Mouse (Mus musculus) forebrain, embryonic 12.5 days (tissue): ENCODE measurements around the gene Dach2. TPM values are rescaled to one million over a fixed set of nuclear protein-coding genes. Genes with fewer than 3 reads are reported as not detected.
"Not testable (repeated sequence)": the region's sequence is repeated elsewhere in the genome, so short reads cannot be mapped to it uniquely, and the experiment has no call there.

Experiments
- ATAC-seq: fragments of 200-750 bp; cut with Nextera tagmentation; 2 replicates; pipeline ENCODE4 v1.8.0; 2017; ENCODE audit warnings: moderate TSS enrichment; ENCODE audit not compliant: low FRiP score
- H3K27ac ChIP-seq: fragments of 300-500 bp; sonication (generic); 2 replicates; pipeline ENCODE4 v1.5.1; 2016; ENCODE audit warnings: mild to moderate bottlenecking
- H3K27me3 ChIP-seq: fragments of 300-500 bp; sonication (generic); 2 replicates; pipeline ENCODE4 v1.6.1; 2016; ENCODE audit warnings: mild to moderate bottlenecking
- H3K36me3 ChIP-seq: fragments of 300-500 bp; sonication (generic); replicated peaks from 2 replicates; pipeline ENCODE4 v1.6.1; 2016; ENCODE audit warnings: mild to moderate bottlenecking
- H3K4me1 ChIP-seq: fragments of 300-500 bp; sonication (generic); 2 replicates; pipeline ENCODE4 v1.6.1; 2016
- H3K4me2 ChIP-seq: fragments of 300-500 bp; sonication (generic); 2 replicates; pipeline ENCODE4 v1.6.1; 2016; ENCODE audit warnings: mild to moderate bottlenecking, moderate library complexity
- H3K4me3 ChIP-seq: fragments of 300-500 bp; sonication (generic); replicated peaks from 2 replicates; pipeline ENCODE4 v1.5.1; 2016; ENCODE audit warnings: mild to moderate bottlenecking
- H3K9ac ChIP-seq: fragments of 300-500 bp; sonication (generic); 2 replicates; pipeline ENCODE4 v1.6.1; 2016; ENCODE audit warnings: mild to moderate bottlenecking
- H3K9me3 ChIP-seq: fragments of 300-500 bp; sonication (generic); 2 replicates; pipeline ENCODE4 v1.6.1; 2016
- WGBS: fragments of 180-500 bp; shearing (Covaris S2); methylation state at CpG from one replicate; pipeline ENCODE4 v1.1.7; 2016; 5-methylcytosine and 5-hydroxymethylcytosine counted together
- polyA plus RNA-seq: library from polyadenylated mRNA; unstranded; fragments of >200 nt; fragmentation: Nextera tagmentation; extraction: Ambion mirVana; gene quantifications from 2 replicates; pipeline ENCODE4 v1.2.1, GENCODE M21; 2016

The Dach2 gene
- polyA plus RNA-seq, result 8.7 and 10.3 TPM in 2 replicates

DNA sequence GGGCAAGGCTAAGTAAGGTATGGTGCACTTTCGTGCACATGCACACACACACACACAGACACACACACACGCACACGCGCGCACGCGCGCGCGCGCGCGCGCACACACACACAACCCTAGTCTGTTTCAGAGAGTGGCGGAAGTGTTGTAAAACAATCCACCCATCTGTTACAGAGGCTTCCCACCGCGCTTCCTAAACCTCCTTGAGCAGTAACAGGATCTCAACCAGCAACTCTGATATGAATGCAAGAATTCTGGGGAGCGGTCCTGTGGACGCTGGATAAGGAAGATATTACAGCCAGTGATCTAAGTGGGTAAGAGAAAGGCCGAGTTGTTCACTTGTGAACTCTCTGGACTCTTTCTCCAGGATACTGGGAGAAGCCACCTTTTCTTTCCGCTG lies at the start of gene Dach2:
Gene Dach2 (plus strand): TSS at position 107 of the 400 bp plus-strand sequence.
- H3K36me3 ChIP-seq, result no peaks in the 10 kb centered on the region
- WGBS, result 26% methylated on average over 21 of the region's 21 CpGs
- peak within 1 kb of the TSS; percentile 65 for H3K4me2 ChIP-seq
- H3K27ac ChIP-seq, result no peak within 1 kb of the TSS
- peak within 1 kb of the TSS; percentile 47 for H3K4me3 ChIP-seq
- H3K4me1 ChIP-seq, result no peaks in the 10 kb centered on the region
- H3K9ac ChIP-seq, result peak within 1 kb of the TSS; percentile 33; the same call in 1 of the 2 replicates
- no peaks in the 10 kb centered on the region for H3K9me3 ChIP-seq
- ATAC-seq, result peak; percentile 62
- H3K27me3 ChIP-seq, result no peaks in the 10 kb centered on the region

DNA sequence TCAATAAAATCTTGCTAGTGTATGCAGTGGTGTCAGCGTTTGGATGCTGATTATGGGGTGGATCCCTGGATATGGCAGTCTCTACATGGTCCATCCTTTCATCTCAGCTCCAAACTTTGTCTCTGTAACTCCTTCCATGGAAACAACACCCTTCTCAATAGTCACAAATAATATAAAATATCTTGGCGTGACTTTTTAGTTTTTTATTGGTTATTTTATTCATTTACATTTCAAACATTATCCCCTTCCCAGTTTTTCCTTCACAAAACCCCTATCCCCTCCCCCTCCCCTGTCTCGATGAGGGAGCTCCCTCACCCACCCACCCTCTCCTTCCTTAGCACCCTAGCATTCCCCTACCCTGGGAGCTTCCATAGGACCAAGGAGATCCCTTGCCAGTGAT lies 44.9 kb upstream of the Dach2 start:
- not testable (repeated sequence) for H3K9ac ChIP-seq, ATAC-seq, H3K4me3 ChIP-seq, H3K36me3 ChIP-seq, H3K9me3 ChIP-seq, H3K27me3 ChIP-seq, H3K4me1 ChIP-seq, H3K27ac ChIP-seq, H3K4me2 ChIP-seq
- 91% methylated on average over 2 of the region's 3 CpGs for WGBS

DNA sequence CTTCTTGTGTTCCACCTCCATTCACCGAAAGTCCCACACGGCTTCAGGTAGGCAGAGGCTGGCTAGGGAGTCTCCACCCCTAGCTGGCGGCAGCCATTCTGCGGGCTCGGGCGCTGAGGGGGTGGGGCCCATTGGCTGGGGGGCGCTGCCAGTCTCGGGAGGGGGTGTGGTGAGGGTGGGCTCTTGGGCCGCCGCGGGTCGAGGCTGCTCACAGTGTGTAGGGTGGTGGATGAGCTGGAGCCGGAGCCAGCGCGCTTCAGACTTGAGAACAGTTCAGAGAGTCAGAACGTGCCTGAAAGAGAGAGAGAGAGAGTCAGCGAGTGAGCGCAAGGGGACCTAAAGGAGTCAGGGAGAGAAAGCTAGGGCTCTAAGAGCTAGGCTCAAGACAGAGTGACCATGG lies 721 bp downstream of the Dach2 start:
- Histone ChIP-seq H3K4me2 (peak overlapping the region; percentile 65), H3K4me3 (peak overlapping the region; percentile 47), H3K9ac (peak overlapping the region; percentile 33; the same call in 1 of the 2 replicates), H3K9me3 (no peaks in the 10 kb centered on the region), H3K4me1 (no peaks in the 10 kb centered on the region), H3K27me3 (no peaks in the 10 kb centered on the region), H3K36me3 (no peaks in the 10 kb centered on the region), H3K27ac (no peak overlapping the region)
- ATAC-seq, result peak; percentile 99
- WGBS, result 22% methylated on average over 18 of the region's 18 CpGs

DNA sequence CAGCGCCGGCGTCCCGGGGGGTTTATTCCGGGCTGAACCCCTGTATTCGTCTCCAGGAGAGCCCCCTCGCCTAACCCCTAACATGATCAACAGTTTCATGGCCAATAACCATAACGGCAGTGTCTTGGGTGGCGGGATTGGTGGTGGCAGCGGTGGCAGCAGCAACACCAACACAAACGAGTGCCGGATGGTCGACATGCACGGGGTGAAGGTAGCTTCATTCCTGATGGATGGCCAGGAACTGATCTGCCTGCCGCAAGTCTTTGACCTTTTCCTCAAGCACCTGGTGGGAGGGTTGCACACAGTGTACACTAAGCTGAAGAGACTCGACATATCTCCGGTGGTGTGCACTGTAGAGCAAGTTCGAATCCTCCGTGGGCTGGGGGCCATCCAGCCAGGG lies 1.2 kb downstream of the Dach2 start:
- Histone ChIP-seq H3K4me1 (no peaks in the 10 kb centered on the region), H3K9ac (peak overlapping the region; percentile 33; the same call in 1 of the 2 replicates), H3K36me3 (no peaks in the 10 kb centered on the region), H3K27me3 (no peaks in the 10 kb centered on the region), H3K4me3 (peak overlapping the region; percentile 47), H3K27ac (no peak overlapping the region), H3K4me2 (peak overlapping the region; percentile 65), H3K9me3 (no peaks in the 10 kb centered on the region)
- 24% methylated on average over 19 of the region's 19 CpGs for WGBS
- ATAC-seq, result peak; percentile 34; the same call in 1 of the 2 replicates

DNA sequence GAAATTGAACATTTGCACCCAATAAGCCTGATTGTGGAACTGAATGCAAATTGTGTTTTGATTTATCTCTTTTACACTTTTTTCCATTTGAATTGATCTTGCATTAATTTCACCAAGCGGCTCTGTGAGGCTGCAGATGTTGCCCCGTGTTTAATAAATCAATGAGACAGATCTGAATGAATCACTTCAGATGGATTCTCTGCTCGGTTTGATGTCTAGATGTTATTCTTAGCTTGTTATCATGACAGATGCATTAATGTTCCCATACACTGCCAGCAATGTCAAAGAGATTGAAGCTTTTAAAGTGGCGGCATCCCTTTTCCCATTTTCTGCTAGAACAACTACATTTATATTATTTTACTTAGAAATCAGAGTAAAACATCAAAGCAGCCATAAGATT lies 7.0 kb downstream of the Dach2 start:
- H3K27ac ChIP-seq, result no peak overlapping the region
- no peak overlapping the region for H3K9ac ChIP-seq
- no peaks in the 10 kb centered on the region for H3K36me3 ChIP-seq
- no peak for ATAC-seq
- WGBS, result 45% methylated on average over 4 of the region's 4 CpGs
- no peak overlapping the region for H3K4me3 ChIP-seq
- no peaks in the 10 kb centered on the region for H3K9me3 ChIP-seq
- no peaks in the 10 kb centered on the region for H3K4me1 ChIP-seq
- H3K27me3 ChIP-seq, result no peaks in the 10 kb centered on the region
- H3K4me2 ChIP-seq, result no peak overlapping the region

DNA sequence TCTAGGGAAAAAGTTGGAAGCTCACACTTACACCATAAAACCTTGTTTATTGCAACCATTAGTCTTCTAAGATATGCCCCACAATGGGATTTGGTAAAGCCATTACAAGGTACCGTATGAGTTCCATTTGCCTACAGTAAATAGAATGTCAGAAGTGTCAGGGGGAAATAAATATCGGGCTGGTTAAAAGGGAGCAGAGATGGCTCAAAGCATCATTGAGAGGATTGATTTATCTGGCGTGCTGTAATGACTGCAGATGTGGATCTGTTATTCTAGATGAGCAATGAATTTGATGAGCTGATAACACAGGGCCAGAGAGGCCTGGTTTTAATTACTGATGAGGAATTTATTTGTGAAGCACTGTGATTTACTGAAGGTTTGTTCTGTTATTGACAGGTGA lies 40.8 kb downstream of the Dach2 start:
- no peaks in the 10 kb centered on the region for H3K4me1 ChIP-seq
- H3K4me3 ChIP-seq, result no peak overlapping the region
- H3K36me3 ChIP-seq, result no peaks in the 10 kb centered on the region
- no peak overlapping the region for H3K27ac ChIP-seq
- ATAC-seq, result no peak
- no peak overlapping the region for H3K4me2 ChIP-seq
- H3K9me3 ChIP-seq, result no peaks in the 10 kb centered on the region
- H3K9ac ChIP-seq, result no peak overlapping the region
- WGBS, result 82% methylated on average over 3 of the region's 3 CpGs
- H3K27me3 ChIP-seq, result no peaks in the 10 kb centered on the region

DNA sequence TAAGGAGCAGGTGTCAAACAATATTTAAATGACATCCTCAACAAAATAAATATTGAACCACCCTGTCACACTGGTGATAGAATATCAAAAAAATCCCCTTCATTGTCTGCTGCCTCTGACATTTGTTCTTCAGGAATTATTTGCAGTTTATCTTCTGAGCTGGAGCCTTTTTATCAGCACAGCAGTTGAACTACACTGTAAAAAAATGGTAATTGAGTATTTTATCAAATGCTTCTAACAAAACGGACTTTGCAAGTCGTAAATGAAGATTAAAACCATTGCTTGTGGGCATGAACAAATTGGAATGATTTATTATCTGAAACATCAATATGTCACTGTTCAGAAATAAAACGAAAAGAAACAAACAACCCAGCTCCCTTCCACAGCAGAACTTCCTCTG lies 97.1 kb downstream of the Dach2 start:
- 48% methylated on average over 3 of the region's 3 CpGs for WGBS
- no peak for ATAC-seq
- H3K4me3 ChIP-seq, result no peak overlapping the region
- no peaks in the 10 kb centered on the region for H3K27me3 ChIP-seq
- no peak overlapping the region for H3K27ac ChIP-seq
- no peaks in the 10 kb centered on the region for H3K9me3 ChIP-seq
- H3K4me2 ChIP-seq, result no peak overlapping the region
- H3K4me1 ChIP-seq, result no peaks in the 10 kb centered on the region
- no peak overlapping the region for H3K9ac ChIP-seq
- no peaks in the 10 kb centered on the region for H3K36me3 ChIP-seq

DNA sequence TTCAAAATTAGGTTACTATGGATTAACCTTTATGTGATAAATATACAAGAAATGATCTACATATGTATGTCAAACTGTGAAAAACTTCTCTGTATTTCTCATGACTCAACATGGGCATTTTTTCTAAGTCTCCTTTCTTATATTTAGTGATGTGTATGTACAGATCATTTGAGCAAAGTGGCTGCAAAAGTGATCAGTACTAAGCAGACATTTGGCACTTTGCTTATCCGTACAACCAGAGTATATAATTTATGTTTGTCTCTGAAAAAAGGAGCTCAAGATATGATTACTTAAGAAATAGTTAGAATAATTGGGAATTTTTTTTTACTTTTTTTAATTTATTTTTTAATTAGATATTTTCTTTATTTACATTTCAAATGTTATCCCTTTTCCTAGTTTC lies 111.4 kb downstream of the Dach2 start:
- no peak for ATAC-seq
- no peak overlapping the region for H3K27ac ChIP-seq
- WGBS, result 89% methylated on average over 1 of the region's 1 CpGs
- H3K9ac ChIP-seq, result no peak overlapping the region
- no peak overlapping the region for H3K4me3 ChIP-seq
- H3K4me1 ChIP-seq, result no peaks in the 10 kb centered on the region
- no peaks in the 10 kb centered on the region for H3K36me3 ChIP-seq
- no peak overlapping the region for H3K4me2 ChIP-seq
- no peaks in the 10 kb centered on the region for H3K9me3 ChIP-seq
- H3K27me3 ChIP-seq, result no peaks in the 10 kb centered on the region

DNA sequence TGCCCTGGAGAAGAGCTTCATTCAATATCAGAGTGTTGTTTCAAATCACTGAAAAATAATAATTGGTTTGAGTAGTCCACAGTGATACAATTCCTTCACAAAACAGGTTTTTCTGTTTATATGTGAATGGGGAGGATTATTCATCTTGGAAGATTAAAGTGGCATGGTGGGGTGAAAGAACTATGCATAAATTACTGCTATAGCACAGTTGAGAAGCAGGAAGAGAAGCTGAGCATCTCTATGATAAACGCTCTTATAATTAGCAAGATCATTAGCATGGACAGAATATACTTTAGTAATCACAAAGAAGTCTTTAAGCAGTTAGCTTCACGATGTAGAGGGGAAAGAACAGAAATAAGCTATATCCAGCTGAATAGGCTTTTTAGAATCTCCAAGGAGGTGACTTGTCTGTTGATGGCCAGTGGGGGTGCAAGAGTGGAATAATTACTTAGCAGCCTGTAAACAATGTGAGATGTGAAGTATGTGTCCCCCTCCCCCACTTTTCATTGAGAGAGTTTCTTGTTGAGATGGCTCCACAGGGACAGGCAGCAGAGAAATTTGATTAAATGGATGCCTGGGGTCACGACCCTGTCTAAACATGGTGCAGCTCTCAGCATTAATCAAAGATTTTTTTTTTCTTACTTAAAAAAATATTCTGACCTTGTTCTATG lies 124.3 kb downstream of the Dach2 start:
- H3K27ac ChIP-seq, result no peak overlapping the region
- H3K9ac ChIP-seq, result no peak overlapping the region
- H3K9me3 ChIP-seq, result no peaks in the 10 kb centered on the region
- no peak overlapping the region for H3K4me2 ChIP-seq
- H3K4me3 ChIP-seq, result no peak overlapping the region
- WGBS, result 28% methylated on average over 3 of the region's 3 CpGs
- peak; percentile 72 for ATAC-seq
- H3K36me3 ChIP-seq, result no peaks in the 10 kb centered on the region
- no peaks in the 10 kb centered on the region for H3K27me3 ChIP-seq
- peaks cover 3% of the 10 kb centered on the region; the same call in 1 of the 2 replicates for H3K4me1 ChIP-seq

DNA sequence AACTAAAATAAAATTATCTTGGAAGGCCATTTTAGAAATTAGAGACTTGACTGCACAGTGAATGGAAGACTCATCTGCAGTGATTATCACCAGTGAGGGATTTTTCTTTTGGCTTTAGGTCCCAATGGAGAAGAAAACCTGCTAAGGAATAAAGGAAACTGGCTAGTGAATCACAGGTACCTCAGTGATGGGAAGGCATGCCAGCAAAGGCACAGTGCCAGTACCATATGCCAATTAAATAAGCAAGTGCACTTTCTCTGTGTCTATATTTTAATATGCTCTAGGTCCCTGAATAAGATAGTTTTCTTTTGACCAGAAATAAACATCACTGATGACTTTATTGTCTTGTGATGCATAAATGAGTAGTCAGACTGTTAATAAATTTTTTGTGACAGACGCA lies 184.8 kb downstream of the Dach2 start:
- no peaks in the 10 kb centered on the region for H3K4me1 ChIP-seq
- no peak overlapping the region for H3K9ac ChIP-seq
- no peak overlapping the region for H3K4me2 ChIP-seq
- ATAC-seq, result no peak
- WGBS, result 88% methylated on average over 1 of the region's 1 CpGs
- no peak overlapping the region for H3K27ac ChIP-seq
- no peaks in the 10 kb centered on the region for H3K9me3 ChIP-seq
- no peak overlapping the region for H3K4me3 ChIP-seq
- no peaks in the 10 kb centered on the region for H3K27me3 ChIP-seq
- H3K36me3 ChIP-seq, result no peaks in the 10 kb centered on the region

DNA sequence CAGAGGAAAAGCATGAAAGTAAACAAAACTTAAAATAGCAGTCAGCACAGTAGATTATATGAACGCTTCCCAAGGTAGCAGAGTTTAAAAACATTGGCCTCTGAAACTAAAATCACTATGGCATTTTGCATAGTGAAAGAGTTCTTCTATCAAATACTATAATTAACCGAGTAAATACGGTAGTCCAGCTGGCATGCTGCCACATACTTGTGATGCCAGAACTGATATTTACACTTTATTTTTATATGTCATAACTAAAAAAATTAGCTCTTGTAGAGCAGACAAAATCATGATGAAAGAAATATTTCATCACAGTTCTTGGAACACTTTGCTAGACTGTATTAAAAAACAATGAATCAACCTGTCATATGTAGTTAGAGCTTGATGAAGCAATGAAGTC lies 247.8 kb downstream of the Dach2 start:
- H3K4me1 ChIP-seq, result no peaks in the 10 kb centered on the region
- H3K9ac ChIP-seq, result no peak overlapping the region
- H3K4me2 ChIP-seq, result no peak overlapping the region
- no peak overlapping the region for H3K4me3 ChIP-seq
- no peaks in the 10 kb centered on the region for H3K36me3 ChIP-seq
- H3K27ac ChIP-seq, result no peak overlapping the region
- no peaks in the 10 kb centered on the region for H3K9me3 ChIP-seq
- WGBS, result 85% methylated on average over 3 of the region's 3 CpGs
- ATAC-seq, result no peak
- H3K27me3 ChIP-seq, result no peaks in the 10 kb centered on the region

DNA sequence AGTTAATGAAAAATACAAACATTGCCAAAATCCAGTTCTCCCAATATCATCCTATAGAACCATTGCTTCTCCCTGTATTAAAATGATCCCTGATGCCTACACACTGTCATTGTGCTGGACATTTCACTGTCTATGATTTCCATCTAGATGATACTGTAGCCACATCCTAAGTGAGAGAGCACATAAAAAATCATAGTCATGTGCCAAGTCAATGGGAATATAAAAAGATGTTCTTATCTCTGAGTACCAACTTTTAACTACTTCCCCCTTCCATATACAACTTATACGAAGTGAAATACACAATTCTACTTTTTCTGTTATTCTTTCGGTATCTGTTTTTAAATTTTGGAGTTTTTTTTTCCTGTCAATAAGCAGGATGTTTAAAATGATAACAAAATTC lies 266.6 kb downstream of the Dach2 start:
- no peaks in the 10 kb centered on the region for H3K36me3 ChIP-seq
- H3K9me3 ChIP-seq, result no peaks in the 10 kb centered on the region
- H3K4me3 ChIP-seq, result no peak overlapping the region
- no peaks in the 10 kb centered on the region for H3K27me3 ChIP-seq
- H3K4me1 ChIP-seq, result no peaks in the 10 kb centered on the region
- no peak for ATAC-seq
- no peak overlapping the region for H3K27ac ChIP-seq
- H3K9ac ChIP-seq, result no peak overlapping the region
- WGBS, result 91% methylated on average over 2 of the region's 2 CpGs
- no peak overlapping the region for H3K4me2 ChIP-seq

DNA sequence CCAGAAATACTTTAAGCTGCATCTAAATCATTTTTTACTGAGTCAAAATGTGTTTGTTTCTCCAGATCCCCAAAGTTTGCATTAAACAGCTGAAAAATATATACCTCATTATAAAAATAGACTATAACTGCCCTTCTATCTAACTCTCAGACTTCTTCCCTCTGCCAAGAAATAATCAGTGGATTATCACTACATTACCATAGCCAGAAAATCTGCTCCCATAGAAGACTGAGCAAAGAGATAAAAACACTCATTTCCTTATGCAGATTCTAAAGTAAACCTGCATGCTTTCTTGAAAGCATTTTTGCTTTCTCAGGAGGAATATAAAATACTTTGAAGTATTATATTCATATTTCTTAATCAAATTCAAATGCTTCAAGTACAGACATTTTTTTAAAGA lies 368.8 kb downstream of the Dach2 start:
- H3K4me2 ChIP-seq, result no peak overlapping the region
- H3K36me3 ChIP-seq, result no peaks in the 10 kb centered on the region
- no peaks in the 10 kb centered on the region for H3K27me3 ChIP-seq
- no peak overlapping the region for H3K4me3 ChIP-seq
- no peaks in the 10 kb centered on the region for H3K9me3 ChIP-seq
- ATAC-seq, result no peak
- no peak overlapping the region for H3K9ac ChIP-seq
- H3K27ac ChIP-seq, result no peak overlapping the region
- no peaks in the 10 kb centered on the region for H3K4me1 ChIP-seq
